Mouse (Mus musculus) testis, adult 2 months (tissue): ENCODE data around the gene Gm10912.

ENCODE experiments used
- CTCF ChIP-seq: fragments of 200-500 bp; IDR thresholded peaks from 2 replicates; pipeline ENCODE4 v1.5.1; 2012; ENCODE audit warnings: low read depth, mild to moderate bottlenecking, inconsistent platforms, low read length, moderate library complexity; ENCODE audit not compliant: control insufficient read depth, insufficient read depth, insufficient replicate concordance
- POLR2A ChIP-seq: fragments of 200-500 bp; IDR thresholded peaks from 2 replicates; pipeline ENCODE4 v1.6.1; 2012; ENCODE audit warnings: low read depth, mild to moderate bottlenecking, inconsistent platforms, low read length, moderate library complexity; ENCODE audit not compliant: control insufficient read depth

DNA sequence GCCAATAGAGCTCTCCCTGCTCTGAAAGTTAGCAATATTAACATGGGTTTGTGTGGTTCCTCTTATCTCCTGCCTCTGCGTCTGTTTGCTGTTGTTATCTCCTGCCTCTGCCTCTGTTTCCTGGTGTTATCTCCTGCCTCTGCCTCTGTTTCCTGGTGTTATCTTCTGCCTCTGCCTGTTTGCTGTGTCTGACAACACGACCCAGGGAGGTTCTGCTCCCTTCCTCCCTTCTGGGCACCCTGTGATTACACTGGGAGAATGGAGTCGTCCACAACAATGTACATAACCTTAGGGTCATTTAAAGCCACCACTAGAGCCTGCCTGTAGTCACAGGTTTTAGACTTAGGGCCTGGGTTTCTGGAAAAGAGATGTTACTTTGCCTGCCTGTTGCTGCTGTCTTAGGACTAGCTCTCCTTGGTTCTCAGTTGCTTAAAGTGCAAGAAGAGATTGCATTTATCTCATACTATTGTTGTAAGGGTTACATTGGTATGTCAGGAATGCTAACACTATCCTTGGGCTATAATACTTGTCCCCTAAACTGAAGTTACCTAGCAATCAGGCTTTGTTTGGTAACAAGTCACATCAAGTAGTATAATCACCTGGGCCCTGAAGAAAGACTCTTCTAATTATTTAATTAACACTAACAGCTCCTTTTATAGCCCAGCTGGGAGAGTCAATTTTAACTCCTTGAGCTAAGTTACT lies 33.1 kb downstream of the Gm10912 start:
- TF ChIP-seq POLR2A (no peak), CTCF (no peak)
